Mouse (Mus musculus): ENCODE results near the gene Vipas39. TPM values are rescaled to one million over a fixed set of nuclear protein-coding genes. Genes with fewer than 3 reads are reported as not detected.
"Not testable (repeated sequence)": the region's sequence is repeated elsewhere in the genome, so short reads cannot be mapped to it uniquely, and the experiment has no call there.

The Vipas39 gene
- polyA plus RNA-seq, 1 experiment from 2014 or later = 46.6 TPM

DNA sequence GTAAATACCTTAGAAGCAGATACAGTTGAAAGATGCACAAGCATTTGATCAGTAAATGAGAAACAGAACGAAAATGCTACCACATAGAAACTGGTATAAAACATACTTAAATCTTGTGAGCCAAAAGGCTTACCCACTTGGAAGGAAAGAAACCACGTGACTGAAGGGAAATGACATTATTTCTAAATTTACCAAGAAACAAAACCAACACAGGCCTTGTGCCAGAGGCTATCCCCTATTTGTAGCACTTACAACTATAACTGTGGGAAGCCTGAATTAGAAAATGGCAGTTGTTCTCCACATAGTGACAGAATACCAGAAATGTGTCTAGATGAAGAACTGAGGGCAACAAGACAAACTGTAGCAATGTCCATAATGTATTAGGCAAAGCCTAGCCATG is 50.0 kb downstream of the Vipas39 start:
- no peaks in the 10 kb centered on the region for H3K4me1 ChIP-seq
- no peak for ATAC-seq (replicated peaks; ENCODE audit: low FRiP score)
- no peak overlapping the region for H3K4me2 ChIP-seq
- no peaks in the 10 kb centered on the region for H3K36me3 ChIP-seq
- no peaks in the 10 kb centered on the region for H3K27me3 ChIP-seq
- WGBS = 76% methylated on average over 2 of the region's 2 CpGs
- H3K9me3 ChIP-seq (replicated peaks) = no peaks in the 10 kb centered on the region
- no peak overlapping the region for H3K9ac ChIP-seq
- no peak overlapping the region for H3K27ac ChIP-seq
- H3K4me3 ChIP-seq (replicated peaks) = no peak overlapping the region

DNA sequence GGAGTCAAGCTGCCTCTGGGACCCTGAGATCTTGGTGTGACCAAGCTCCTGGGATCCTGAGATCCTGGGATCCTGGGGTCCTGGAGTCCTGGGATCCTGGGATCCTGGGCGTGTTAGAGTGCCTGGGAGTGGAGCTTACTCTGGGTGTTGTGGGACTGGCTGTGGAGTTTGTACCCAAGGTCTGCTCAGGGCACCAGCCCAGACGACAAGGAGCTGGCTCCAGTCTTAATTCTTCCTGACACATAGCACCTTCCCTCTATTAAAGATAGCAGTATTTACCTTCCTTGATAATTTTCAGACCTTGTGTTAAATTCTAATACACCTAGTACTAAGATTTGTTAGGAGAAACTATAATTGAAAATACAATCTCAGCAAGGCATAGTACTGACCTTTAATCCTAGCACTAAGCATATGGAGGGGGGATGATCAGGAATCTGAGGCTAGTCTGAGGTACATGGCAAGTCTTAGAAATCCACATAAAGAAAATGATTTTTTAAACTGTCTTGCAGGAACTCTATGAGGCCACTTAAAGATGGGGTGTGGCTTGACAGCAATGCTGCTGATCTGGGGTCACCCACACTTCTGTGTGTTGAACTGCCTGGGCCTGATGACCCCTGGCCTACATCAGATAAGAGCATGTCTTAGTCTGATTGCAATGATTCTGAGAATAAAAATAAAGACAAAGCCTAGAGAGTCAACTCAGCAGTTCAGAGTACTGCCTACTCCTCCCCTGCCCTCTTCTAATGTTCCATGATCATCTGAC is 53.0 kb downstream of the Vipas39 start:
- Histone ChIP-seq H3K9me3 (replicated peaks) (no peaks in the 10 kb centered on the region), H3K27ac (no peak overlapping the region), H3K36me3 (no peaks in the 10 kb centered on the region), H3K4me1 (no peaks in the 10 kb centered on the region), H3K9ac (no peak overlapping the region), H3K4me3 (replicated peaks) (no peak overlapping the region), H3K27me3 (no peaks in the 10 kb centered on the region), H3K4me2 (no peak overlapping the region)
- 53% methylated on average over 2 of the region's 2 CpGs for WGBS
- no peak for ATAC-seq (replicated peaks; ENCODE audit: low FRiP score)

DNA sequence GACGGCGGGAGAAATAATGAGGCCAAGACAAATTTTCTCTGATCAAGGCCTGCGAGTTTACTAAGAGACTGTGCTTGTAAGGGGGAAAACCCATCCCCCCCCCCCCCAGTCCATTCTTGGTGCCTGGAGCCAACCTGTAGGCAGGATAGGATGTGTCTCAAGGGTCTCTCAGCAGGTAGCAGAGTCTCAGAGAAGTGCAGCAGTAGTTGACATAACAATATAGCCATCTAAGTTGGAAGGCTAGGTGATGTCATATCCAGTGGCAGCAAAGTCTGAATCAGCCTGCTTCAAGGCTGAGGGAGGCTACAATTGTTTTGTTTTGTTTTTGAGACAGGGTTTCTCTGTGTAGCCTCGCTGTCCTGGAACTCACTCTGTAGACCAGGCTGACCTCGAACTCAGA is 60.3 kb downstream of the Vipas39 start:
- H3K4me2 ChIP-seq; H3K9me3 ChIP-seq (replicated peaks); H3K4me1 ChIP-seq; H3K36me3 ChIP-seq; H3K27ac ChIP-seq; ATAC-seq (replicated peaks; ENCODE audit: low FRiP score); H3K4me3 ChIP-seq (replicated peaks); H3K9ac ChIP-seq; H3K27me3 ChIP-seq: not testable (repeated sequence)
- WGBS = 85% methylated on average over 5 of the region's 5 CpGs

DNA sequence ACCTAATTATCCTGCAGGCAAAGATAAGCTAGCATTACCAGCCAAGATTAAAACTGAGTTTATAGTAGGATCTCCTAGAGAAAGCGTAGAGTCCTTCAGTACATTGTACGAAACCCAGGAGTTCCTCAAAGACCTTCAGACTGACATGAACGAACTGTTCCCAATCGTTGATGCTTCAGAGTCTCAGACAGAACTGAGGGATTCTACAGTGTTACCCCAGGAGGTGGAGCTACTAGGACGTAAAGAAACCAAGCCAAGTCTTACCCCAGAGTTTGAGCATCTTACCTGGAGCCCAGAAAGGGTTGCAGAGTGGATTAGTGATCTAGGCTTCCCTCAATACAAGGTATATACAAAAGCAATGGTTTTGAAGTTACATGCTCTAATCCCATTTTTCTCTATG is 64.4 kb downstream of the Vipas39 start:
- Histone ChIP-seq H3K4me1 (peaks cover 9% of the 10 kb centered on the region; the same call in 1 of the 2 replicates), H3K4me3 (replicated peaks) (no peak overlapping the region), H3K4me2 (no peak overlapping the region), H3K27ac (no peak overlapping the region), H3K9me3 (replicated peaks) (no peaks in the 10 kb centered on the region), H3K27me3 (no peaks in the 10 kb centered on the region), H3K36me3 (no peaks in the 10 kb centered on the region), H3K9ac (no peak overlapping the region)
- ATAC-seq (replicated peaks; ENCODE audit: low FRiP score) = no peak
- WGBS = 70% methylated on average over 5 of the region's 5 CpGs

DNA sequence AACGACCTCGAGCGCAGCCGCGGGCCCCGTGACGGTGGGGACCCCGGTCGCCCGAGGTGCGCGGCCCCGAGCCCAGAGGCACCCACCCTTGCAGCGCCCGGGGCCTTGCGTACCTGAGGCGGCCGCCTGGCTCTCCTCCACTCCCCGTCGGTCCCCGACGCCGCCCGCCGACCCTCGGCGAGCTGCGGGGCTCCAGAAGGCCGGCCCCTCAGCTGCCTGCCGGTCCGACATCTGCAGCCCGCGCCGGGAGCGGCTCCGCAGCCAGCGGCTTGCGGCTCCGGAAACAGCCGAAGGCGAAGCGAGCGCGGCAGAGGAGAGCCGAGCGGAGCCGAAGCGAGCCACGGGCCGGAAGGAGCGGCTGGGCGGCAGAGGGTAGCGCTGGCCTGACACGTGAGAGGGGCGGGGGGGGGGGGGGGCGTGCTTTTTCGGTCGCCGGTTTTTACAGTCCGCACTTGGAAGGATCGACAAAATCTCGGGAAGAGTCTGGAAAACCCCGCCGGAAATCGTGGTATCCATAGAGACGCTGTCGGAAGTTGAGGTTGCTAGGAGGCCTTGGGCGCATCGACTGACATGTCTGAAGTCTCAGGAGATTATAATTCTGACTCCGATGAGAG is 66.0 kb downstream of the Vipas39 start, which contains the start of gene Tmed8:
TSS of gene Tmed8 (minus strand) at position 482 of the 614 bp plus-strand sequence.
- H3K9me3 ChIP-seq (replicated peaks) = no peaks in the 10 kb centered on the region
- peak within 1 kb of the TSS; percentile 87 for H3K9ac ChIP-seq
- peak within 1 kb of the TSS; percentile 83 for H3K4me3 ChIP-seq (replicated peaks)
- H3K4me2 ChIP-seq = peak within 1 kb of the TSS; percentile 92
- under 1% methylated on average over 60 of the region's 70 CpGs for WGBS
- peak within 1 kb of the TSS; percentile 75 for H3K27ac ChIP-seq
- H3K4me1 ChIP-seq = peaks cover 9% of the 10 kb centered on the region; the same call in 1 of the 2 replicates
- peak; percentile 97 for ATAC-seq (replicated peaks; ENCODE audit: low FRiP score)
- H3K36me3 ChIP-seq = no peaks in the 10 kb centered on the region
- H3K27me3 ChIP-seq = no peaks in the 10 kb centered on the region

DNA sequence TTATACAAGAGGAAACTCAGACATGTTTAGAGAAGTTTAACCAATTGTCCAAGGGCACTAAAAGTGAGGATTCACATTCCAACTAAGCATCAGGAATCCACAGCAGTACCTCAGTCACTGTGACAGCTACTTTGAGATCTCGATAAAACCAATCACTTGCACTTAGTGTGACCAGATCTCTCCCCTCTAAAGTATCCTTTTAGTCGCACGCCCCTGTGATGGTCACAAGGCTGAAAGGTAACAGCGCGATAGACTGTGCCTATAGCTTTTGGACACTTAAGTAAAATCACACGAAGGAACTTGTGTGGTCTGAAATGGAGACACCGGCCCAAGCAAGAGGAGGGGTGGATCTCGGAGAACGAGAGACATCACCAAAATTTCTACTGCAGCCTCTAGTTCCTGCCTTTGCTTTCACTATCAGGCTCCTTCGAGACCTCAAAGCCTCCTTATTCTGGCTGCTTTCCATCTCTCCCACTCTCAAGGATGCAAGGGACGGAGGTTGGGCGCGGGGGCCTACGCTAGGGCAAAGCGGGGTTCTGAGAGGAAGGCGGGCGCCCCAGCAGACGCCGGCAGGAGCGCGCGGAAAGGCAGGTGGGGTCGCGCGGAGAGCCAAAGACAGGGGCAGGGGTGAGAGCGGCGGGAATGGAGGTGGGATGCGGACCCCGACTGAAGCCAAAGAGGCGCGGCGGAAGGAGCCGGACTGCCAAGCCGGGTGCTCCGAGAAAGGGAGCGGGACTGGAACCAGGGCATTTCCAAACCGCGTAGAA is 66.7 kb downstream of the Vipas39 start, which contains the start of gene Samd15:
TSS of gene Samd15 (plus strand) at position 518 of the 767 bp plus-strand sequence.
- ATAC-seq (replicated peaks; ENCODE audit: low FRiP score) = peak; percentile 57; the same call in 1 of the 2 replicates
- Histone ChIP-seq H3K9ac (peak within 1 kb of the TSS; percentile 87), H3K9me3 (replicated peaks) (no peaks in the 10 kb centered on the region), H3K4me1 (peaks cover 9% of the 10 kb centered on the region; the same call in 1 of the 2 replicates), H3K4me3 (replicated peaks) (peak within 1 kb of the TSS; percentile 83), H3K4me2 (peak within 1 kb of the TSS; percentile 92), H3K27me3 (no peaks in the 10 kb centered on the region), H3K27ac (peak within 1 kb of the TSS; percentile 75), H3K36me3 (no peaks in the 10 kb centered on the region)
- WGBS = under 1% methylated on average over 38 of the region's 38 CpGs

DNA sequence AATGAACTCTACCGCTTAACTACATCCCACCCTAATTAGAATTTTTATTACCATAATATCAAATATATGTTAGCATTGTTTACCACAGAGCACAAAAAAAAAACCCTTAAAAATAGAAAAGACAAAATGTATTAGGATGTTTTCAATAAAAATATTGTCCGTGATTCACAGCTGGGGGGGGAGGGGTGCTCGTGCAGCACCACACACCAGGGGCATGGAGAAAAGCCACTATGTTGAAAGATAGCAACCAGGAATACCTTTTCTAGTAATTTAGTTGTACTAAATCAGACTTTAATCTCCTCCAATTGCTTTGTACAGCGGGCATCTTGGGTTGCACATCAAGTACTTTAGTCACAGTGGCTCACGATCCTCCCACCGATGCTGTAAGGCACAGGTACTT is 67.3 kb downstream of the Vipas39 start:
- no peaks in the 10 kb centered on the region for H3K9me3 ChIP-seq (replicated peaks)
- peak overlapping the region; percentile 83 for H3K4me3 ChIP-seq (replicated peaks)
- no peak for ATAC-seq (replicated peaks; ENCODE audit: low FRiP score)
- H3K27ac ChIP-seq = no peak overlapping the region
- peaks cover 9% of the 10 kb centered on the region; the same call in 1 of the 2 replicates for H3K4me1 ChIP-seq
- H3K27me3 ChIP-seq = no peaks in the 10 kb centered on the region
- 57% methylated on average over 6 of the region's 6 CpGs for WGBS
- peak overlapping the region; percentile 87; the same call in 1 of the 2 replicates for H3K9ac ChIP-seq
- H3K4me2 ChIP-seq = peak overlapping the region; percentile 92
- no peaks in the 10 kb centered on the region for H3K36me3 ChIP-seq

DNA sequence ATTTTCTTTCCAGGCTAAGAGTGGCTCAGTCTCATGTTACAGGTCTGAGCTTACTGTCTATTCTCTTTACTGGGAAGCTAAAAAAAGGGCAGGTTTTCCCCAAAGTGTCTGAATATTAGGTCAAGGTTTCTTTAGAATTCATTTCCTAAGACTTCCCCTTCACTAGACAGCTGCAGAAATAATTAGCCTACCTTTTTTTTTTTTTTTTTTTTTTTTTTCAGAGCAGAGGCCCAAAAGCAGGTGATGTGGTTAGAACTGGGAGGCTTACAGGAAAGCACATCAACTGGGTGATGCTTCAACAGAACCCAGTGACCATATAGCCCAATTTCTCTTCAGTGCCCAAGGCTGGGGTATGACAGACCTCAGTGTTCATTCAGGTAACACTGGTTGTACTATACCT is 69.7 kb downstream of the Vipas39 start:
- Histone ChIP-seq H3K4me3 (replicated peaks) (no peak overlapping the region), H3K9ac (no peak overlapping the region), H3K4me2 (no peak overlapping the region), H3K36me3 (no peaks in the 10 kb centered on the region), H3K4me1 (peaks cover 9% of the 10 kb centered on the region; the same call in 1 of the 2 replicates), H3K27me3 (no peaks in the 10 kb centered on the region), H3K27ac (no peak overlapping the region), H3K9me3 (replicated peaks) (no peaks in the 10 kb centered on the region)
- no peak for ATAC-seq (replicated peaks; ENCODE audit: low FRiP score)

DNA sequence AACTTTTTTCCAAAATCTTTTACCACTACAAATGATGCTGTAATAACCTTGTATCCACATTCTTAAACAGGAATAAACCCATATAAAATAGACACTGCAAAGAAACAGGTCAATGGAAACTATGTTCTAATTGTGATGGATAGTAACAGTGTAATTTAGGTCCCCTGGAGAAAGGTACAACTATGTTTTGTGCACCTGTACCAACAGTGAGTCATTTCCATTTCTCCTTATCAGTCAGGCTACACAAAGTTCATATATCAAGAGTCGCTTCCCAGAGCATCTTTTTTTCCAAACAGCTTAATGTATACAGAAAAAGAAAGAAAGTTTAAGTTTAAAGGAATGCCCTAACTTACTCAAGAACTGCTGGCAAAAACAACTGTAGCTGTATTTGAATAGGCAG is 71.0 kb downstream of the Vipas39 start:
- H3K4me1 ChIP-seq = peaks cover 7% of the 10 kb centered on the region; the same call in 1 of the 2 replicates
- no peak overlapping the region for H3K9ac ChIP-seq
- no peaks in the 10 kb centered on the region for H3K27me3 ChIP-seq
- no peak overlapping the region for H3K4me3 ChIP-seq (replicated peaks)
- 87% methylated on average over 1 of the region's 1 CpGs for WGBS
- no peak for ATAC-seq (replicated peaks; ENCODE audit: low FRiP score)
- no peak overlapping the region for H3K4me2 ChIP-seq
- no peaks in the 10 kb centered on the region for H3K9me3 ChIP-seq (replicated peaks)
- no peaks in the 10 kb centered on the region for H3K36me3 ChIP-seq
- no peak overlapping the region for H3K27ac ChIP-seq

DNA sequence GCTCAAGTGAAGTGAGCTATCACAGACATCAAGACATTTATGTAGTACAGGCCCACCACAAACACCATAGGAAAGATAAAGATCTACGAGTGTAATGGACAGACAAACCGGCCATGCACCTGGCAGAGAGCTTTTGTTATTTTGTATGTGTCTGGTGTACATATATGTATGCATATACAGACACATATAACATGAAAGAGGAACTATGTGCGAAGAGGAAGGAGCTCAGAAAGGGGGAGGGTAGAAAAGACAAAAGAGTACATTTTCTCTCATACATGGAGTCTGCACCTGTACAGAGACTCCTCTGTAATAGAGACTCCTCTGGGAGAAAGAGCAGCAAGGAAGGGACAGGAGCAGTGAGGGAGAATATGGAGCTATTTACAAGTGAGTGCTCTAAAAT is 73.0 kb downstream of the Vipas39 start:
- Histone ChIP-seq H3K27me3 (no peaks in the 10 kb centered on the region), H3K9me3 (replicated peaks) (no peaks in the 10 kb centered on the region), H3K9ac (no peak overlapping the region), H3K4me2 (no peak overlapping the region), H3K4me3 (replicated peaks) (no peak overlapping the region), H3K4me1 (no peaks in the 10 kb centered on the region), H3K27ac (no peak overlapping the region), H3K36me3 (no peaks in the 10 kb centered on the region)
- WGBS = 84% methylated on average over 3 of the region's 3 CpGs
- no peak for ATAC-seq (replicated peaks; ENCODE audit: low FRiP score)

All from kidney, embryonic 15.5 days (tissue).